Mouse (Mus musculus): ENCODE results near the gene Plxnb1. TPM values are rescaled to one million over a fixed set of nuclear protein-coding genes. Genes with fewer than 3 reads are reported as not detected.
"Not testable (repeated sequence)": the region's sequence is repeated elsewhere in the genome, so short reads cannot be mapped to it uniquely, and the experiment has no call there.

Plxnb1 gene
- polyA plus RNA-seq, 1 experiment from 2014 or later: 8.8 TPM

- H3K9ac ChIP-seq (replicated peaks; ENCODE audit: low read depth): no peak overlapping the region
- no peaks in the 10 kb centered on the region for H3K4me1 ChIP-seq (ENCODE audit: insufficient read depth, low read depth, low read length)
- ATAC-seq: no peak
- WGBS: 66% methylated on average over 3 of the region's 3 CpGs
- no peak overlapping the region for H3K4me3 ChIP-seq (ENCODE audit: low read depth, low read length)
- no peak overlapping the region for H3K27ac ChIP-seq (ENCODE audit: low read length)
- TF ChIP-seq CTCF (IDR thresholded peaks at IDR 0.05) (no peak), EP300 (IDR thresholded peaks at IDR 0.05) (no peak)
- no peak overlapping the region for H3K4me2 ChIP-seq (replicated peaks; ENCODE audit: low read depth, low read length)
- H3K36me3 ChIP-seq (ENCODE audit: insufficient read depth, low read length): no peaks in the 10 kb centered on the region
- DNase-seq (ENCODE audit: low spot score): no peak
- H3K9me3 ChIP-seq (ENCODE audit: low read length): no peaks in the 10 kb centered on the region
- H3K27me3 ChIP-seq (replicated peaks; ENCODE audit: insufficient read depth, low read length): no peaks in the 10 kb centered on the region
Observed at GRCm38 (mm10) chr9:109125481-109125880, 30.3 kb downstream of the Plxnb1 start.

- Histone ChIP-seq H3K27ac (ENCODE audit: low read length) (no peak overlapping the region), H3K4me2 (replicated peaks; ENCODE audit: low read depth, low read length) (no peak overlapping the region), H3K4me1 (ENCODE audit: insufficient read depth, low read depth, low read length) (no peaks in the 10 kb centered on the region), H3K4me3 (ENCODE audit: low read depth, low read length) (no peak overlapping the region), H3K27me3 (replicated peaks; ENCODE audit: insufficient read depth, low read length) (no peaks in the 10 kb centered on the region), H3K36me3 (ENCODE audit: insufficient read depth, low read length) (no peaks in the 10 kb centered on the region), H3K9ac (replicated peaks; ENCODE audit: low read depth) (no peak overlapping the region), H3K9me3 (ENCODE audit: low read length) (no peaks in the 10 kb centered on the region)
- TF ChIP-seq CTCF (IDR thresholded peaks at IDR 0.05) (no peak), EP300 (IDR thresholded peaks at IDR 0.05) (no peak)
- no peak for DNase-seq (ENCODE audit: low spot score)
- no peak for ATAC-seq
- 67% methylated on average over 4 of the region's 4 CpGs for WGBS
Observed at GRCm38 (mm10) chr9:109127076-109127475, 31.9 kb downstream of the Plxnb1 start.

GRCm38 (mm10) chr9:109128211-109128610 lies 33.0 kb downstream of the Plxnb1 start:
- Histone ChIP-seq H3K9me3 (ENCODE audit: low read length) (no peaks in the 10 kb centered on the region), H3K4me1 (ENCODE audit: insufficient read depth, low read depth, low read length) (no peaks in the 10 kb centered on the region), H3K27ac (ENCODE audit: low read length) (no peak overlapping the region), H3K4me2 (replicated peaks; ENCODE audit: low read depth, low read length) (no peak overlapping the region), H3K4me3 (ENCODE audit: low read depth, low read length) (no peak overlapping the region), H3K27me3 (replicated peaks; ENCODE audit: insufficient read depth, low read length) (no peaks in the 10 kb centered on the region), H3K9ac (replicated peaks; ENCODE audit: low read depth) (no peak overlapping the region), H3K36me3 (ENCODE audit: insufficient read depth, low read length) (no peaks in the 10 kb centered on the region)
- TF ChIP-seq EP300 (IDR thresholded peaks at IDR 0.05) (no peak), CTCF (IDR thresholded peaks at IDR 0.05) (peak; percentile 64)
- WGBS: 46% methylated on average over 3 of the region's 3 CpGs
- ATAC-seq: no peak
- peak; percentile 38 for DNase-seq (ENCODE audit: low spot score)

GRCm38 (mm10) chr9:109130076-109130475 lies 34.9 kb downstream of the Plxnb1 start:
- WGBS: 85% methylated on average over 5 of the region's 5 CpGs
- Histone ChIP-seq H3K4me1 (ENCODE audit: insufficient read depth, low read depth, low read length) (no peaks in the 10 kb centered on the region), H3K9ac (replicated peaks; ENCODE audit: low read depth) (no peak overlapping the region), H3K4me2 (replicated peaks; ENCODE audit: low read depth, low read length) (no peak overlapping the region), H3K27ac (ENCODE audit: low read length) (no peak overlapping the region), H3K9me3 (ENCODE audit: low read length) (no peaks in the 10 kb centered on the region), H3K4me3 (ENCODE audit: low read depth, low read length) (no peak overlapping the region), H3K36me3 (ENCODE audit: insufficient read depth, low read length) (no peaks in the 10 kb centered on the region), H3K27me3 (replicated peaks; ENCODE audit: insufficient read depth, low read length) (no peaks in the 10 kb centered on the region)
- DNase-seq (ENCODE audit: low spot score): no peak
- TF ChIP-seq EP300 (IDR thresholded peaks at IDR 0.05): no peak
- no peak for TF ChIP-seq CTCF (IDR thresholded peaks at IDR 0.05)
- no peak for ATAC-seq

- not testable (repeated sequence) for H3K4me2 ChIP-seq (replicated peaks; ENCODE audit: low read depth, low read length); ATAC-seq; H3K9me3 ChIP-seq (ENCODE audit: low read length); H3K27me3 ChIP-seq (replicated peaks; ENCODE audit: insufficient read depth, low read length); H3K27ac ChIP-seq (ENCODE audit: low read length); DNase-seq (ENCODE audit: low spot score); H3K4me1 ChIP-seq (ENCODE audit: insufficient read depth, low read depth, low read length); H3K9ac ChIP-seq (replicated peaks; ENCODE audit: low read depth); H3K36me3 ChIP-seq (ENCODE audit: insufficient read depth, low read length); H3K4me3 ChIP-seq (ENCODE audit: low read depth, low read length)
- peak; percentile 50 for TF ChIP-seq CTCF (IDR thresholded peaks at IDR 0.05)
- 51% methylated on average over 4 of the region's 4 CpGs for WGBS
Observed at GRCm38 (mm10) chr9:109140414-109140813, 45.2 kb downstream of the Plxnb1 start.

GRCm38 (mm10) chr9:109161941-109162340 lies 66.8 kb downstream of the Plxnb1 start, which contains the start of gene Fbxw21:
Gene Fbxw21 (minus strand): TSS chr9:109162041.
- Histone ChIP-seq H3K4me1 (ENCODE audit: insufficient read depth, low read depth, low read length) (no peaks in the 10 kb centered on the region), H3K9ac (replicated peaks; ENCODE audit: low read depth) (no peak within 1 kb of the TSS), H3K27ac (ENCODE audit: low read length) (no peak within 1 kb of the TSS), H3K27me3 (replicated peaks; ENCODE audit: insufficient read depth, low read length) (no peaks in the 10 kb centered on the region), H3K4me2 (replicated peaks; ENCODE audit: low read depth, low read length) (no peak within 1 kb of the TSS), H3K9me3 (ENCODE audit: low read length) (no peaks in the 10 kb centered on the region), H3K36me3 (ENCODE audit: insufficient read depth, low read length) (no peaks in the 10 kb centered on the region), H3K4me3 (ENCODE audit: low read depth, low read length) (no peak within 1 kb of the TSS)
- ATAC-seq (no peak), DNase-seq (ENCODE audit: low spot score) (no peak)
- TF ChIP-seq EP300 (IDR thresholded peaks at IDR 0.05): no peak
- no peak for TF ChIP-seq CTCF (IDR thresholded peaks at IDR 0.05)
- 68% methylated on average over 3 of the region's 3 CpGs for WGBS

GRCm38 (mm10) chr9:109167316-109167715 lies 72.1 kb downstream of the Plxnb1 start:
- DNase-seq (ENCODE audit: low spot score) (no peak), ATAC-seq (no peak)
- Histone ChIP-seq H3K4me3 (ENCODE audit: low read depth, low read length) (no peak overlapping the region), H3K4me1 (ENCODE audit: insufficient read depth, low read depth, low read length) (no peaks in the 10 kb centered on the region), H3K27ac (ENCODE audit: low read length) (no peak overlapping the region), H3K9me3 (ENCODE audit: low read length) (no peaks in the 10 kb centered on the region), H3K4me2 (replicated peaks; ENCODE audit: low read depth, low read length) (no peak overlapping the region), H3K27me3 (replicated peaks; ENCODE audit: insufficient read depth, low read length) (no peaks in the 10 kb centered on the region), H3K9ac (replicated peaks; ENCODE audit: low read depth) (no peak overlapping the region), H3K36me3 (ENCODE audit: insufficient read depth, low read length) (no peaks in the 10 kb centered on the region)
- no peak for TF ChIP-seq EP300 (IDR thresholded peaks at IDR 0.05)
- TF ChIP-seq CTCF (IDR thresholded peaks at IDR 0.05): no peak

Other genes with a start within 250 kb of the Plxnb1 start
- 8.3 and 9.7 TPM in 2 replicates for gene Slc26a6, start 242.1 kb upstream of the Plxnb1 start, polyA plus RNA-seq (2015; fragmentation: Nextera tagmentation; extraction: Ambion mirVana)
- gene Tmem89, start 180.8 kb upstream of the Plxnb1 start, polyA plus RNA-seq (2015; fragmentation: Nextera tagmentation; extraction: Ambion mirVana): 0.48 and 1.0 TPM in 2 replicates
- gene Uqcrc1, start 158.8 kb upstream of the Plxnb1 start, polyA plus RNA-seq (2015; fragmentation: Nextera tagmentation; extraction: Ambion mirVana): 269 and 290 TPM in 2 replicates
- gene Col7a1, start 141.8 kb upstream of the Plxnb1 start, polyA plus RNA-seq (2015; fragmentation: Nextera tagmentation; extraction: Ambion mirVana): 2.5 and 2.9 TPM in 2 replicates
- not detected in 2 replicates for gene Ucn2, start 109.4 kb upstream of the Plxnb1 start, polyA plus RNA-seq (2015; fragmentation: Nextera tagmentation; extraction: Ambion mirVana)
- 22.0 and 22.8 TPM in 2 replicates for gene Pfkfb4, start 103.6 kb upstream of the Plxnb1 start, polyA plus RNA-seq (2015; fragmentation: Nextera tagmentation; extraction: Ambion mirVana)
- 194 and 216 TPM in 2 replicates for gene Shisa5, start 56.8 kb upstream of the Plxnb1 start, polyA plus RNA-seq (2015; fragmentation: Nextera tagmentation; extraction: Ambion mirVana)
- gene Trex1, start 35.7 kb upstream of the Plxnb1 start, polyA plus RNA-seq (2015; fragmentation: Nextera tagmentation; extraction: Ambion mirVana): 19.3 and 20.9 TPM in 2 replicates
- gene Atrip, start 21.3 kb upstream of the Plxnb1 start, polyA plus RNA-seq (2015; fragmentation: Nextera tagmentation; extraction: Ambion mirVana): 11.4 and 12.6 TPM in 2 replicates
- gene Ccdc51, start 12.9 kb upstream of the Plxnb1 start, polyA plus RNA-seq (2015; fragmentation: Nextera tagmentation; extraction: Ambion mirVana): 6.8 and 7.2 TPM in 2 replicates
- 375 and 393 TPM in 2 replicates for gene Tma7, start 12.8 kb upstream of the Plxnb1 start, polyA plus RNA-seq (2015; fragmentation: Nextera tagmentation; extraction: Ambion mirVana)
- gene Fbxw21, start 66.7 kb downstream of the Plxnb1 start, polyA plus RNA-seq (2015; fragmentation: Nextera tagmentation; extraction: Ambion mirVana): not detected in 2 replicates
- gene Fbxw13, start 100.6 kb downstream of the Plxnb1 start, polyA plus RNA-seq (2015; fragmentation: Nextera tagmentation; extraction: Ambion mirVana): not detected in 2 replicates
- gene Fbxw20, start 139.4 kb downstream of the Plxnb1 start, polyA plus RNA-seq (2015; fragmentation: Nextera tagmentation; extraction: Ambion mirVana): not detected in 2 replicates
- gene Fbxw14, start 192.3 kb downstream of the Plxnb1 start, polyA plus RNA-seq (2015; fragmentation: Nextera tagmentation; extraction: Ambion mirVana): not detected in 2 replicates
- gene Fbxw28, start 244.3 kb downstream of the Plxnb1 start, polyA plus RNA-seq (2015; fragmentation: Nextera tagmentation; extraction: Ambion mirVana): not detected in 2 replicates